Mouse (Mus musculus) adipocyte (in vitro differentiated cells): Measurements from ENCODE around the gene Rps6ka4.

Experiments used
- DNase-seq: peaks from one replicate; pipeline ENCODE4 v3.0.0-alpha.2; 2016; ENCODE audit warnings: low spot score

Gene Rps6ka4

DNA sequence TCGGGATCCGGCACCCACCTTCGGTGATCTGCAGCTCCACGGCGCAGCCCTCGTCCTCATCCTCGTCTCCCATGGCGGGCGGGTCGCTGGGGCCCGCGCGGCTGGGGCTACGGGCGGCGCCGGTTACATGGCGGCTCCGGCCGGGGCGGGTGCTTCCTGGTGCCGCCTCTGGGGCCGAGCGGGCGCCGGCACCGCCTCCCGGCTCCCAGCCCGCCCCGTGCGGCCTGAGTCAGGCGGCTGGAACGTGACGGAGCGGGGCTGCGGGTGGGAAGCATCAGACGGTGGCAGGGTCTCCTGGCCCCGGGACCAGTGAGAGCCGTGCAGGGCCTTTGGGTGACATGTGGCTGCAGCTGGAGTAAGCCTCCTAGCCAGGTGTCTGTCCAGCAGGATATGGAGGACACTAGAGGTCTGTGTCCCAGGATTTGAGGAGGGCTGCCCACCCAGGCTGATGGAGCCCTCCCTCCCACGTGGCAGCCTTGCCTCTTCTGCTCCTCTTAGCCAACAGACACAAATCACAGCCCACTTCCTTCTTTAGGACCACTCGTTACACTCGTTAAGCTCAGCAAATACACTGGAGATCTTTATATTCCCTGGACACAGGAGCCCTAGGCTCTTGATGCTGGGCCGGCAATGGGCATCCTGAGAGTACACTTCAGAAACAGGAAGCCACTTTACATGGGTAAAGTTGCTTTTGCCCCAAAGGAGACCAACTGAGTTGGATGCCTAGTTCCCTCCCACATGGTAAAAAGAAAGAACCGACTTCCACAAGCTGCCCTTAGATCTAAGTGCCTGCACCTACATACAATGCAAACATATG, at the start of gene Rps6ka4:
TSS of gene Rps6ka4 (minus strand) at position 162 of the 817 bp plus-strand sequence.
- peak; percentile 56 for DNase-seq

DNA sequence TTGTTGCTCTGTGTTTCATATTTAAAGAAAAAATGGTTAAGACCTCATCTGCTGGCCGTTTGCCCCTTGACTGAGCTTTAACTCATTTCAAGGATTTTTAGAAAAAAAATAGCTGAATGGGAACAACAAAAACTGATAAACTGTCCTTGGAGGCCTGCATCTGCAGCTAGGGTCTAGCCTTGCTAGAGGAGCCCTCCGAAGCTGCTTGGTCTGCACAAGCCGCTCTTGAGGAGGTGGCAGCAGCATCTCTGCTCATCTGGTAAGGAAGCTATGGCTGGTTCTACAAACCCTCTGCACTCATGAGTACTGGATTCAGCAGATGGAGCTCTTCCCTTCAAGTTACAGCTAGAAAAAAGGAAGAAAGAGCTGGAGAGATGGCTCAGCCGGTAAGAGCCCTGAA, 37.5 kb upstream of the Rps6ka4 start:
- DNase-seq, result no peak

DNA sequence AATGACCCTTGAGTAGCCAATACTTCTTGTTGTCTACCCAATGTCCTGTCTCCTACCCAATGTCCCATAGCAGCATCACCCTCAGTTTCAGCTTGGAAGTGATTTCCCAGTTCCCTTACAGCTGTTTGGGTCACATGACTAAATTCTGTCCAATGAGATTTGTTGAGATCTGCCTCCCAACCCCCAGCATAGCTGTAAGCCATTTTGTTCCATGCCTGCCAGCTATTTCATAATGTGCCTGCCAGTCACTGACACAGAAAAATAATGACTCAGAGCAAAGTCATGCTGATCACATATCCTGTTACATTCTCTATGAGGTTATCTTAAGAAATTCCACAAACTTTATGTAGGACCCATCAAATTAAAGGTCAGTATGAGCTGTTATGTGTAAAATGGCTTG, 36.4 kb upstream of the Rps6ka4 start:
- DNase-seq, result peak; percentile 90

DNA sequence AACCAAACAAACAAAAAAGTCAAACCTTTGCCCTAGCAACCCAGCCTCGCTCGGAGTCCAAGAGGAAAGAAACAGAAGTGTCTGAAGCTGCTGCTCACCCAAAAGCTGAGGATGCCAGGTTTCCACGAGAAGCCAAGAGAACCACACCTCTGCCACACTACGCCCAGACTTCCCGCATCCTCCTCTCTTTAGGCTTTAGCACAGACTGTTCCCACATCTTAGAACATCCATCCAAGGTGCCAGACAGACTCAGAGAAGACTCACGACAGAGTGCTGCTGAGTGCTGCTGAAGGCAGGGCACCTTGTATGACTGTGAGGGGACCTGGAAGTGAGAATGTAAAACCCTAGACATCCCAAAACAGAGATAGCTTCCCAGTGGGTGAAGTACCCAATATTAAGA, 35.4 kb upstream of the Rps6ka4 start:
- no peak for DNase-seq

DNA sequence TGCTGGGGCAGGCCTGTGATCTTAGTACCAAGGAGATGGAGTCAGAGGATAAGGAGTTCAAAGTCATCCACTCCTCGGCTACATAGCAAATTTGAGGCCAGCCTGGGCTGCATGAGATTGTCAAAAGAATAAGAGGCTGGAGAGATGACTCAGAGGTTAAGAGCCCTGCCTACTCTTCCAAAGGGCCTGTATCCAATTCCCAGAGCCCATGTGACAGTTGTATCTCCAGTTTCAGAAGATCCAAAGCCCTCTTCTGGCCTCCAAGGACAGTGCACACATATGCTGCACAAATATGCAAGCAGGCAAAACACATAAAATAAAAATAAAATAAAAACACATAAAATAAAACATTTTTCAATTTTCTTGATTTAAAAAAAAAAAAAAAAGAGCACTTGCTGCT, 33.8 kb upstream of the Rps6ka4 start:
- peak; percentile 25 for DNase-seq

DNA sequence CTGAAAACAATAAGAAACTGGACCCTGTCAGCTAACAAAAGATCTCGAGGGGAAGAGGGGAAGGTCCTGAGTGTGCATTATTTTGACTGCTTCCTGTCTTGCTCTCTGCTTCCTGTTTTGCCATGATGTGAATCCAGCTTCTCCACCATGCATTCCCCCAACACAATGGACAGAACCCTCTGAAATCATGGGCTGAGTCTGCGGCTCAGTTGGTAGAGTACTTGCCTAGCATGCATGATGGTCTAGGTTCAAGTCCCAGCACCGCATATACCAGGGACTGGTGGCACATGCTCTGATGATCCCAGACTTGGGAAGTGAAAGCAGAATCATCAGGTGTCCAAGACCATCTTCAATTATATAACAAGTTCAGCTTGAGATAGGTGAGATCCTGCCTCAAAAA, 32.3 kb upstream of the Rps6ka4 start:
- no peak for DNase-seq

DNA sequence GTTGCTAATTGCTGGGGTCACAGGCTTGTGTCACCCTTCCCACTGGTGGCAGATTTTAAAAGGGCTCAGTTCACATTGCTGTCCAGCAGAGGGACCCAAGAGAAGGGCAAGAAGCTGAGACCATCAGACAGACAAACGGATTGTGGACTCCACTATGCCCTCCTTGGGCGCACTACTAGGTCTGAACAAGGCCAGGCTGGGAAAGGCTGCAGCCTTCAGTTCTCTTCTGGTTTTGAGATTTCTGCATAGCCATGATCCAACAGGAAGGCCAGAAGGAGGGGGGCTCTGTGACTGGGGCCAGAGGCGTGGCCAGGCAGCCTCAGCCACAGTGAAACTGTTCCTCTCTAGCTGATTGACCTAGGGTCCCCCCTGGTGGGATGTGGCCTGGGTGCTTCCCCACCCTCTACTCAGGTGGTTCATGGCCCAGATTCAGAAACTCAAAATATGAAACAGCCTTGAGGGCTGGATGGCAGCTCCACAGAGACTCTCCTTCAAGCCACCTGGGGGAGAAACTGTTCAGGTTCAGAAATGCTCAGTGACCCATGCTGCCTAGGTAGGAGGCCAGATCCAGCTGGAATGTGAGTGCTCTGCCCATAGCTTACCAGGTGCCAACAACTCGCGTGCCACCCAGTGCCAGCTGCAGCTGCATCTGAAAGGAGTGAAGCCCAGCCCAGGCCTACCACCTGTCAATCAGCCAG, 31.3 kb upstream of the Rps6ka4 start:
- peak; percentile 78 for DNase-seq

DNA sequence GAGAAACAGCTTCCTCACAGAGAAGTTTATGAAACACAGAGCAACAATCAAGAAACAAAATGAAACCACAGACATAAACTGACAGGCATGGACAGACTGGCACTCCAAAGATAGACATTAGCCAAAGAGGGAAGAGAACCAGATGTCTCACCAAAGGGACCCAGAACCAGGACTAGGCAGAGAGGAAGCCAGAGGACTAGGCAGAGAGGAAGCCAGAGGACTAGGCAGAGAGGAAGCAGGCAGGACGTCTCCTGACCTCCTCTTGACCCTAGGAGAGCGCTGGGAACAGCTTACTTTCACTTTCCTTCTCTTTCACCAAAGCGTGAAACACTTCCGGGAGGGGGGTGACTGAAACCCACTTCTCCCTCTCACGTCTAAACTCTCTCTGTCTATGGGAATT, 28.9 kb upstream of the Rps6ka4 start:
- peak; percentile 80 for DNase-seq

DNA sequence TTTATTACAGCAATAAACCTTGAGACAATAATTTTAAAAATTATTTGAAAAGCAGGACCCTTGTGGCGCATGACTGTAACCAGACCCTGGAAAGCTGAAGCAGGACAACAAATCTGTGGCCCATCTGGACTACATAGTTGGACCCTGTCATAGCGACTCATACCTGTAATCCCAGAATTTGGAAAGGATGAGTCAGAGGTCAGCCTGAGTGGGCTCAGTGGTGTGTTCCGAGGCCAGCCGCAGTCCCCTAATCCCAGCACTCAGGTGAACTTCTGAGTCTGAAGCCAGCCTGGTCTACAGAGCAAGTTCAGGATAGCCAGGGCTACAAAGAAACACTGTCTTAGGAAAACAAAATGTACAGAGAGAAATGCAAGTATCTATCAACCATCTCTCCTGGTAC, 21.0 kb upstream of the Rps6ka4 start:
- DNase-seq, result no peak

DNA sequence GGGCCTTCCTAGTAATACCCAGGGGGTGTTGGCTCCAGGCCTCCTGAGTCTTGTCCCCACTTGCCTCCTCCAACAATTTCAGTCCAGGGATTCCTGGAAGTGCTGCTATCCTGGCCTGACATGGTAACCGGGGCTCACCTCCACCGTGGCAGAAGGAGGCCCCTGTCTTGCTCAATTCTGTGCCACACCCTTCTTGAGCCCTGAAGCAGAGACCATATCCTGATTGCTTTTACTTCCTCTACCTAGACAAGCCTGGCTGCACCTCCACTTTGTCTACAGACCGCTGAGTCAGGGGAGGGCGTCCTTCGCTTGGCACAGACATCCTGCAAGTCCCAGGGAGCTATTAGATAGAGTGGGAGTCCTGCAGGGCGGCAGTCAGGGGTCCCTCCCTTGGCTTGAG, 20.3 kb upstream of the Rps6ka4 start:
- DNase-seq, result no peak

DNA sequence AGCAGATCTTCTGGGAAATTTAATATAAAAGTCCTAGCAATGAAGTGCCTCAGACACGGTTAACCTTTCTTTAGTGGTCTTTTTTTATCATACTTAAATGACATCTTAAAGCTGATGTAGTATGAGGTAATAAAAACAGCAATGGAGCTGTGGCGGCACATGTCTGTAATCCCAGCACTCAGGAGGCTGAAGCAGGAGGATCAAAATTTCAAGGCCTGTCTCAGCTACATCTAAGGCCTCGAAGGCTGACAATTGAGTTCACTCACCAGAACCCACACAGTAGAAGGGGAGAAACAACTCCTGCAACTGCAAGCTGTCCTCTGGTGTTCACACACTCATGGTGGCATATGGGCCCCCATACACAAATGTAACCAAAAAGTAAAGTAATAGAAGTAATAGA, 19.5 kb upstream of the Rps6ka4 start:
- no peak for DNase-seq

DNA sequence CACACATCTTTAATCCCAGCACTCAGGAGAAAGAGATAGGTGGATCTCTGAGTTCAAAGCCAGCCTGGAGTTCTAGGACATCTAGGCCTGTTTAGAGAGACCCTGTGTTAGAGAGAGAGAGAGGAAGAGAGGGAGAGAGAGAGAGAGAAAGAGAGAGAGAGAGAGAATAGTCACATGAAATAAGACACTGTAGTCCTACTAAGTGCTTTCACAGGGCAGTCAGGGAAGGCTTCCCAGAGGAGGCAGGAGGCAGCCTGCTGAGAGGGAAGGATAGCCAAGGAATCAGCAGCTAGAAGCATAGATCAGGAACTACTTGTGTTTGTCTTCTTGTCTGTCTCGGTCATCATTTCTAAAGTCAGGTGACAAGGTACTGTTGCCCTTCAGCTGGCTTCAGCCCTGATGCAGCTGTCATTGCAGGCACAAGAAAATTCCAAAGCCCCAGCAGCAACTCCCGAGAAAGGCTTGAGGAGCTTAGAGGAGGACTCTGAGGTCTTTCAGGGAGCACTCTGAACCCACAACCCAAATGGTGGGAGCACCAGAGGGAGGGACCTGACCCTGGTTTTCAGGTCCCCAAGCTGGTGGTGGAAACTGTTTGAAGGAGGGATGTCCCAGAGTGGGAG, 18.7 kb upstream of the Rps6ka4 start:
- no peak for DNase-seq

DNA sequence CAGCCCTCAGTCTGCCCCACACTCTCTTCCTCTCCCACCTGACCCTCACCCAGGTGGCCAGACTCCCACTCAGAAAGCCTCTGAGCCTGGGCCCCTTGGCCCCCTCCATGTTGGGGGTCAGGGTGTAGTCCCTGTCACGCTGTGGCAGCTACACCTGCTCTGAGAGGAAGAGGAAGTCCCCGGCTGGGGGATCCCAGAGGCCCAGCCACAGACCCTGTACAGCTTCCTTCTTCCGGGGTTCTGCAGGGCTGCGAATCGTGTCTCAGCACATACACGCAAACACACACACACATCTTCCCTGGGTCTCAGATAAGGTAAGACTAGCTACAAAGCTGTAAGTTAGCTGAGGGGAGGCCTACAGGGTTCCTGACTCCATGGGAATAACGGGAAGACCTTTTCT, 17.6 kb upstream of the Rps6ka4 start, which contains the start of gene Ccdc88b:
TSS of gene Ccdc88b (minus strand) at position 181 of the 400 bp plus-strand sequence.
- no peak for DNase-seq

DNA sequence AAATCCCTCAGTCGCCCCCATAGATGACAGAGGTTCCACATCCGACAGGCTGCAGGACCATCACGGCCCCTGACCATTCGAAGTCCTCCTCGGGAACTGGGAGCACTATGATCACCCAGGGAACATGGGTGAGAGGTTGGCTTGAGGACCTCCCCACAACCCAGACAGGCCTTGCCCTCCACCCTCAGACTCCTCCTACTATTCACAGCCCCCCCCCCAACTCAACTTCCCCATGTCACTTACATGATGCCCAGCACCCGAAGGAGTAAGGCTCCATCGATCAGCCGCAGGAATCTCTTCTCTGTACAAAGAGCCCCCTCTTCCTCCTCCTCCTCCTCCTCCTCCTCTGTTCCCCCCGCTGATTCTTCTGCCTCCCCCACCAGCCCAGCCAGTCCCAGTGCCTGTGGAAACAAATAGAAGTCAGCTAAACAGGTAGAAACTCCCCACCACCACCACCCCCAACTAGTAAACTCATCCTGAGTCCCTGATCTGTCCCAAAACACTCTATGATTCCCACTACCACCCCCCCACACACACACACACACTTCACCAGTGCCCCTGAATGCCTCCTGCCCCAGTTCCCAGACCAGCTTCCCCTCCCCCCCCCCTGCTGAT, 17.1 kb upstream of the Rps6ka4 start:
- no peak for DNase-seq

DNA sequence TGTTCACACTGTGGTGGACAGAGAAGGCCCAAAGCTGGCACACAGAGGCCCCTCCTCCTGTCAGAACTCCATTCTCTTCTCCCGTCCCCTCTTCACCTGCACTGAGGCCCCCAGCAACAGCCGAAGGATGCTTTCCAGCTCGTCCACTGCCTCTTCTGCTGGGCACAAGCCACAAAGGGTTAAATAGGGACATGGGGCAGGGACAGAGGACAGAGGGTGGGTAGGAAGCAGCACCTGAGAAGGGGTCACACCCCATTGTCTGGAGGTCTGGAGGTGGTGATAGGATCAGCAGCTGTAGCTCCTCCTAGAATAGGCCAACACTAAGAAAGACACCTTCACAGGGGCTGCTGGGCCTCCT, 16.5 kb upstream of the Rps6ka4 start:
- DNase-seq, result no peak

DNA sequence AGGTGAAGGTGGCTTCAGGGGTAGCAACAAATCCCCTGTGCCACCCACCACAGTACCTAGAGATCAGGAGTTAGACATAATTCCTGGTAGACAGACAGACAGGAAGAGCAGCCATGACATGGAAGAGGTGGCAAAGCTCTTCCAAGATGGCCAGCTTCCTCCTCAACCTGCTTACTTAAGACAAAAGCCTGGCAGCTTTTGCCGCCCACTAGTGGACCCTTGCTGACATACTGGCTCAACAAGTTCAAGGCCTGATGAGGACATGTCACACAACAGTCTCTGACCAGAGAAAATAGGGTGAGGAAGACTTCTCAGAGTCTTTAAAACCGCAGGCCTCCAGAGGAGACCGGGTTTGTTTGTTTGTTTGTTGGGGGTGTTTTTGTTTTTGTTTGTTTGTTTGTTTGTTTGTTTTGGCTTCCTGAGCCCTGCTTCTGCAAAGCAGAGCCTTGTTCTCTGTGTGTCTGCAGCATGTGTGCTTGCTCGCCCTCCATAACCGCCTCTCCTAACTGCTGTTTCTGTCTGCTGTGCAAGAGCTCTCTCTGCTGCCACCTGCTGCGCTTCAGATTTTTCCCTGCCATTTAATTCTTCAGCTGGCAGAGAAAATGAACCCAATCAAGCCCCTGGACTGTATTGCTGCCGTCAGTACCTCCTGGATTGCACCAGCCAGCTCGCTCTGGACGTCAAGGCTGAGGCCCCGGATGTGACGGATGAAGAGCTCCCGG, 16.0 kb upstream of the Rps6ka4 start:
- peak; percentile 47 for DNase-seq

DNA sequence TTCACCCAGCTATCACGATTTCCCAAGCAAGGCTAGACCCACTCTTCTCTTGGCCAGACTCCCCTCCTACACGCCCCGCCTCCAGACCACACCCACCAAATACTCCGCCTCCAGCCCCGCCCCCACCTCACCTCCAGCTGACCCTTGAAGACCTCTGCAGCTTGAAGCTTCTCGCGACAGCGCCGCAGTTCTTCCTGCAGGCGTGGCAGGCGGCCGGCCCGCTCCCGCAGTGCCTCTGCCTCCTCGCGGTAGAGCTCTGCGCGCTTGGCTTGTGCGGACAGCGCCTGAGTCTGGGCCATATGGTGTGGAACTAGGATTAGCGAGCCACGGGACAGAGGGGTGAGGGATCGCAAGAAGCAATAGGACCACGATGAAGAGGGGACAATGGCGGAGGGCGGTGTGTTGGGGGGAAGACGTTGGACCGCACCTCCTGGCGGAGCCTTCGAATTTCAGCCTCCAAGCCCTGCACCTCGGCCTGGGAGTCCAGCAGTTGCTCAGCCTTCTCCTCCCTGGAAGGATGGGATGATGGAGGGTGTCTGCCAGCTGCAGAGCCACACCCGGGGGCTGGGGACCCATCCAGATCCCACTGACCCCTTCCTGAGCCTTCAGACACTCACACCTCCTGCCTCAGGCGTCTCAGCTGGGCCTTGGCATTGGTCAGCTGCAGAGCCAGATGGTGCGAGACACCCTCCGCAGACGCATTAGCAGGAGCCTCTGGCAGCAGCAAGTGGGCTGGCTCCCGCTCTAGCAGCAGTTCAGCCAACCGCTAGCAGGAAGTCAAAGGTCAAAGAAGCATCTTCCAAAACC, 15.0 kb upstream of the Rps6ka4 start:
- no peak for DNase-seq

DNA sequence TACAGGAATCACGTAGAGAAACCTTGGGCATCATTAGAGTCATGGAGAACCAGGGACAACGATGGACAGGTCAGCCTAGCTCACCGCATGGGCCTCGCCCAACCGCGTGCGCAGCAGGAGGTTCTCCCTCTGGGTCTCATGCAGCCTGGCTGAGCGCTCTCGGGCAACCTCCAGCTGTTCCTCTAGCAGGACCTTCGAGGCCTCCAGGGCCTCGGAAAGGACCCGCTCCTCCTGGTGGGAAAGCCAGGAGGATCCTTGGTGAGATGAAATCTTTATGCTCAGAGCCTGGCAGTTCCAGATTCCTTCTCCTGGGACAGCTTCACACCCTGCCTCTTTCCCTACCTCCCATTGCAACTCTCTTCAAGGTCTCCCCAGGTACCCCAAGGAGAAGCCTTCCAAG, 14.2 kb upstream of the Rps6ka4 start:
- no peak for DNase-seq

DNA sequence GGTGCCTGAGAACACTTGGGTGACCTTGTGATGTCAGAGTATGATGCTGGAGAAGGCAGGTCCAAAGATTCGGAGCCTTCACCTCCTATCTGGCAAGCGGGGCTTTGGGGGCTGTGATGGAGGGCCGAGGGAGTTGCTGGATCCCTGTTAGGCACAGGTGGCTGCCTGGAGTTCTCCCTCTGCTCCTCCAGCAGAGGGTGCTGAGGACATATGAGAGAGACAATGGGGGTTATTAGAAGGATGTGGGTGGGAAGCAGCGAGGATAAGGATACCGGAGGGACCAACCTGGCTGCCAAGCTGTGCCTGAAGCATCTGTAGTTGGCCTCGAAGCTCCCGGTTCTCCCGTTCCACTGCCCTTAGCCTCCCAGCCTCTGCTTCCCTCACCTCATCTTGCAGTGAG, 13.5 kb upstream of the Rps6ka4 start:
- DNase-seq, result no peak

DNA sequence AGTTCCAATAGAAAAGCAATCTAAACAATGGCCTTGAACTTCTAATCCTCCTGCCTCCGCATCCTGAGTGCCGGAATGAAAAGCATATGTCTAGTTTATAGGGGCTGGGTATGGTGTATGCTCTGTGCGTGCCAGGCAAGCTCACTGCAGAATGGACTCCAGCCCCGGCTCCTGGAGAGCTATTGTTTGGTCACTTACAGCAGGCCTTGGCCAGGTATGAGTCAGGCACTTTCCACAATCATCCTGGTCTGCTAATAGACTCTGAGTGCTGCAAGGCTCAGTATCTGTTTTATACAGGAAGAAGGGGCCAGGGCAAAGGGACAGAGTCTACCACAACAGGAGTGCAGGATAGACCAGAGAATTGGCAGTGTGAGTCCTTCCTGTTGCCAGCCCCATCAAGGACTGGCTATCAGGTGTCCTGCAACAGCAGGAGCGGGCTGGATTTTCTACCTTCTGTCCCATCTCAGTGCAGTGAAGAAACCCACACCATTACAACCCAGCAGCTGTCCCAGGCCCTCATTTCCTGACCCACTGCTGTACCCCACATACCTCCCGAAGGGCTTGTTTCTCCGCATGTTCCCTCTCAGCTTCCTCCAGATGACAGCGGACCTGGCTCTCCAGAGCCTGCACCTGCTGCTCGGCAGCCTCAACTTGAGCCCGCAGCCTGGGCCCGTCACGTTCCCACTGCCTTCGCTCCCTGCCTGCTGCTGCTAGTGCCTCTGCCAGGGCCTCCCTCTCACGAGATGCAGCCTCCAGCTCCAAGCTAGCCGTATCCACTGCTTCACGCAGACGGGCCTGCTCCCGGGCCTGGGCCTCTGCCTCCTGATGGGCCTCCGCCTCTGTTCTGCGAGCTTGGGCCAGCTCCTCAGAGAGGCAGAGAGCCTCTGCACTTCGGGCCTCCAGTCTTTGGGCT, 12.2 kb upstream of the Rps6ka4 start:
- DNase-seq, result no peak
